Mouse (Mus musculus): ENCODE measurements at regions not wholly inside any gene's neighbourhood (a gene's known extent, or its start where the extent isn't known, plus 50 kb on each side); places are given as distances from the start of the nearest gene placed in this dataset.

- TF ChIP-seq POLR2A (IDR thresholded peaks at IDR 0.05; ENCODE audit: low read depth, low read length) (no peak), CTCF (IDR thresholded peaks at IDR 0.05; ENCODE audit: borderline replicate concordance, insufficient read depth, low read length) (no peak)
These were observed 404.8 kb upstream of the Alcam start for GRCm38 (mm10) chr16:52858441-52859209.

Measured in embryonic fibroblast, embryonic 13.5 days (primary cell).